Mouse (Mus musculus) mouse embryonic stem cell (cell line): ENCODE data around the gene Mknk2.

Experiments used
- in situ Hi-C, 2 experiments: fragments of 300-500 bp; cut with MboI; formaldehyde crosslinking; loops; 1 replicate in 1 of 2; 3 replicates in 1 of 2; pipeline ENCODE4 v1.14.3; 2019 to 2020; ENCODE audit warnings: low sequenced_read_pairs in 2 of 2, low pct_unique_long_range_greater_than_20kb in 1 of 2, mixed read lengths in 1 of 2; ENCODE audit not compliant: unreplicated experiment in 1 of 2

The Mknk2 gene

DNA sequence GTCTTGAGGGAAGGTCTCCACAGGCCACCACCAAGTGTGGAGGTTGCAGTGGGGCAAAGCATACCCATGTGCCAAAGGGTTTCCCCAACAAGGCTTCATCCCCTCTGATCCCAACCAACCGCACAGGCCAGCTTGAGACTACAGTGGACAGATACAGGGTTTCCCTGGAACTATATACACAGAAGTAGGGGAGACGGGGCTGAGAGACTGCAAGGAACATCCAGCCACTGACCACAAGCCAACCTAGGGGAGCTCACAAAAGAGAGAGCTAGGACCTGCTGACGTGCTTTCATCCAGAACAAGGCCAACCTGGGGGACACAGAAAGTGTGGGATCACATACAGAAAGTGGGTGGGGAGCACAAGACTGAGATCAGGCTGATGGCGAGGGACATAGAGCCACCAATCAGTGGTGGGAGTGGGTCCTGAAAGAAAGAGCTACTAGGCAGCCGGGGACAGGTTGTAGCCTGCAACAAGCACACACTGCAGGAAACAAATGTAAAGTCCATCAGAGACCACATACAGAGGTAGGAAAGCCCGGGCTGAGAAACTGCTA is 3.0 kb downstream of the Mknk2 start:
- in situ Hi-C loops = no loop called here

DNA sequence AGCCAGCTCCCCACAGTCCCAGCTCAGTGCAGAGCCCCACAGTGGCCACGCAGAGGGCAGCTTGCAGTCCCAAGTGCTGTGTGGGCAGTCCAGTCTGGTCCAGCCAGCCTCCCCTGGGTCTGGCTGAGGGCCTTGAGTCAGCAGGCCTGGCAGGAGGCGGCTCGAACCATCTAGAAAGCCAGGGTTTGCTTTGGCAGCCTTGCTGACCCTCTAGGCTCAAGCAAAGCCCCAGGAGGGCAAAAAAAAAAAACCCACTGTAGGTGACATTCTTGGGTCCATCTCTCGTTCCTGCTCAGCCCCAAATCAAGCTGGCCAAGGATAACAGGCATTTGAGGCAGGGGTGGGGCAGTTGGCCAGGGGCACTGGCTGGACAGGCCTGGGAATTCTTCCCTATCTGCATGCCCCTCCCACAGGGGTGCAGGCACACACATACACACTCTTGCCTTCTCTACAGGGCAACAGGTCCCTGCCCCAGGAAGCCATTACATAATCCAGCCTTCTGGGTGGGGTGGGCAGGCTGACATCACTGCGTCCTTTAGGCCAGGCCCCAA is 3.7 kb downstream of the Mknk2 start:
- in situ Hi-C loops = no loop called here

DNA sequence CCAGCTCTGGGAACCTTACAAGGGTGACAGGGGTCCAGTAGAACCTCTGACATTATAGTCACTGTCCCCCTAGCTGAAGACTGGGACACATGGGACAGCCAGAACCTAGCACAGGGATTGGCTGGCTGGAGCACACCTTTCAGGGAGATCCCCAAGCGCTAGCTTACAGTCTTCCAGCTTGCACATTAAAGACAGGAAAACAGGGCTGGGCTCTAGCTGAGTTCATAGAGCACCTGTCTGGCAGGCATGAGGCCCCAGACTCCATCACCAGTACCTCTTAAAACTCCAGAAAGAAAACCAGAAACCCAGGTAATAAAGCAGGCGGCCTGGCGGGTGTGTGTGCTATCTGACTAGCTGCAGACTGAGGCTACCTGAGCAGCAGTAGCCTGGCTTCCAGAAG is 4.2 kb downstream of the Mknk2 start:
- in situ Hi-C loops = no loop called here

DNA sequence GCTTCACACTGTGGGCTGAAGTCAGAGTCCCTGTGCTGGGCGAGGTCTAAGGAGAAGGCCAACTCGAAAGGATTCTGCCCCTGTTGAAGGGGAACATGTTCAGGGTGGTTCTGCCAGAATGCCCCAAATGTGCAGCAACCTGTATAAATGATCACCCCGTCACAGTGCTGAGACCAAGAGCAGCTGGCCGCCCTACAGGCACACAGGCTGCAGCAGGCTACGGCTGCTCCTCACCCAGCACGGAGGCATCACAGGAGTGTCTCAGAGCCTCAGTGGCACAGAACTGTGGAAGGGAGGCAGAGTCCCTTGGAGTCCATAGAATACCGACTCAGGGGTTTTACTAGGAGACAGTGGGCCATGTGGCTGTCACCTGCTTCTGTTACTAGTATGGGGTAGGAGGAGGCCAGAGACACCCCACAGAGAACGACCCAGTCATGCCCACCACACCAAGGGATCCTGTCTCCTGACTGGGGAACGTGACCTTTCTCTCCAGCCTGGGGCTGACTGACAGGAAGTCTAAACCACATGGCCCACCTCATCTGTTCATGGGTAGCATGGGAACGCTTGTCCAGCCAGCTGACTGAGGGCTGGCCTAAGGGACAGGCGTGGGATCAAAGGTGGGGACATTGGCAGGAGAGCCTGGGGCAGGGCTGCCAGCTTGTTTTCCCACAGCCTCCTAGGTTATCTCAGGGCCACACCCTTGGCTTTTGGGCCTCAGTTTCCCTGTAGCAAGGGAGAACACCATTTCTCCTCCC is 5.8 kb downstream of the Mknk2 start:
- in situ Hi-C loops = no loop called here

DNA sequence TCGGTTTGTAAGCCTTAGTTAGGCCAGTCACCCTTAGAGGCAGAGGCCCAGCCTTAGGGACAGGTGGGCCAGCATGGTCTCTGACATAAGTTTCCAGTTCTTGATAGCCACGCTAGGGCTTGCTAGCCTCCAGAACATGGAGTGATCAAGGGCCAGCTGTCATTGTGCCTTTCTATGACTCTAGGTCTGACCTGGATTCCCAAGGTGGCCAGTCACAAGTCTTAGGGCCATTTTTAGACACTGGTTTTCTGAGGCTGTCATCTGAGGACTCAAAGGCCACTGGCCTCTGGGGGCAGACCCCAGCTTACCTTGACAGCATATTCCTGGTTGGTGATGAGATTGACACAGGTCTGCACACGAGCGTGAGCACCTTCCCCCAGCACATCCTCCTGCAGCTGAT is 6.7 kb downstream of the Mknk2 start:
- in situ Hi-C loops = no loop called here

DNA sequence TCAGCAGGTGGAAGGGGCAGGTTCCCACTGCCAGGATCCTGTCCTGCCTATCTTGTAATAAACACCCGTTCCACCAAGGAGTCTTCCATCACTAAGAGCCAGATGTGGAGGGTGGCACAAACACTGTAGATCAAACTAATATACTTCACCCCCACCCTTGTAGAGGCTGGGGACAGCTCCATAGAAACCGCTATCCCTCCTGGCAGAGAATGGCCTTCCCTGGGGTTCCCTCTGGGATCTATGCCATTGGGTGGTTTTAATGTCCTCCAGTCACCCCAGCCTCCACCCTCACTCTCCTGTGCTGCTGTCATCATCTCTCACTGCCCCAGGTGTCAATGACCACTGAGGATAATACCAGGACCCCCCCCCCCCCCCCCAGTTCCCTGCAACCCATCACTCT is 7.4 kb downstream of the Mknk2 start:
- in situ Hi-C loops = no loop called here

DNA sequence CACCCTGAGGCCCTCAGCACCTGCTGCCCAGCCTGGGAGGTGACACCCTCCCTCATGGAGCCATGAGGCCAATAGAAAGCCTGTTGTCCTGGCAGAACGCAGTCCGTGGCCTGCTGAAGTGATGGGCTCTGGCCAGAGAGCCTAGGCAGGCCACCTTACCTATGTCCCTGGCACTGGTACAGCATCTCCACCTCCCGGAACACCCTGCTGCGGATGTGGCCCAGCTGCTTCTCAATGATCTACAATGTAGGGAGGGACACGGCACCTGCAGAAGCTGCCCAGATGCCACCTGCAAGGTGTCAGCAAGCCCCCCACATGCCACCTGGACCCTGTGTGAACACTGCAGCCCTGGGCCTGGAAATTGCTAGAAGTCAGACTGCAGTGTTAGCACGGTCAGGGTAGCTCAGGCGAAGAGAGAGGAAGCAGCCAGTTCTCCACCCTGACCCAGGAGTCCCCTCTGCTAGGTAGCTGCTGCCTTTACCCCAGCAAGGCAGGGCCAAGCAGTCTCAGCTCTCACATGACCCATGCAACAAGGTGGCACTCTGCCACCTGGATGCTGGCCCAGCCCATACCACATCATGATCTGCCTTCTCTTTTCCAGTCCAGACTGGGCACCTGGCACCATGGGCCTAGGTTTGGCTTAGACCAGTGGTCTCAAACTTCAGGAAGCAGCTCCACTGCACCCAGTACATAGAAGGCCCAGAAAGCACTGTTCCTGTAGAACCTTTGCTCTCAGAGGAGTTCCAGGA is 8.0 kb downstream of the Mknk2 start:
- in situ Hi-C loops = no loop called here

DNA sequence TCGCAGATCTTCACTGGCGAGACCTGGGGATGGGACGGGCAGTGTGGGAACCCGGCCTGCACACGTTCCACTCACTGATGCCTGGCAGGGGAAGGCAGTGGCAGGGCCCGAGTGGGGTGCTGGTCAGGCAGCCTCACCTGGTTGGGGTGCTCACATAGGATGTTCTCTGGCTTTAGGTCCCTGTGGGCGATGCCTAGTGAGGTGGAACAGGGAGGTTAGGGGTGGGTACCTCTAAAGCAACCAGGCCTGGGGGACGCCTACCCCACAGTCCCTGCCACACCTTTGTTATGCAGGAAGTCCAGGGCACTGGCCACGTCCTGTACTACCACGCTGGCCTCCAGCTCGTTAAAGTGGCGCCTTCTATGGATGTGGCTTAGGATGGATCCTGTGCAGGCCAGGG is 8.9 kb downstream of the Mknk2 start:
- in situ Hi-C loops = no loop called here

DNA sequence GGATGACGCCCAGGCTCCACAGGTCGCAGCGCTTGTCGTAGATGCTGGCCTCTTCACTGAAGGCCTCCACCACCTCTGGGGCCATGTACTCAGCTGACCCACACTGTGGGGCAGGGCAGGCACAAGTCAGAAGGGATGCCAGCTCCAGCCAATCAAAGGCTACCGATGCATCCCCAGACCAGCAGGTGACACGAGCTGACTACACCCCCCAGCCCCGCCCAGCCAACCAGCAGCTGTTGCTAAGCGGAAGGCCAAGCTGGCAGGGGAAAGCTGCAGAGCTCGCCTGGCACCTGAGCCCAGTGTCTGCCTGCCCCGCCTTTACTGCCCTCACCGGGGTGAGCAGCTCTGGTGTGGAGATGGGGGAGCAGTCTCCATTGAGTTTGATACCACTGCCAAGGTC is 9.3 kb downstream of the Mknk2 start:
- in situ Hi-C loops = no loop called here

DNA sequence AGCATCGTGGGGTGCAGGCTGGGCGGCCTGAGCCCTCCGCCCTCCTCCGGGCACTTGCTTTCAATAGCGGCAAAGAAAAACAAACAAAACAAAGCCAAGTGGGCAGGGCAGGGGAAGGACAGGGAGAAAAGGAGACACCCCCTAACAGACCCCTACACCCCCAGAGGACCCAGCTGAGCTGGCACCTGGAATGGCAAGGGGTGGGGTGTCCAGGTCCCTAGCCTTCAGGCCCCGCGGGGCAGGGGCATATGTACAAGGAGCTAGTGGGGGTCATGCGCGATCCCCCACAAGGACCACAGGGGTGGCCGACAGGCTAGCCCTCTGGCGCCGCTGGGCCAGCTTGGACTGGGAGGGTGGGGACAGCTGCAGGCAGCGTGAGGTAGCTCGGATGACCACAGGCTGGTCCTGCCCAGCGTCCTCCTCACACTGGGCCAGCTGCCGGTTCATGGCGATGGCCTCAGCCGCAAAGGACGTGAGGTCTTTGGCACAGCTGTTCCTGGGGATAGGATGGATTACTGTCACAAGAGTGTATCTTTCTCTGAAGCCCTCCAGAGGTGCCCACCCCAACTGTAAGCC is 11.0 kb downstream of the Mknk2 start:
- in situ Hi-C loops = no loop called here

DNA sequence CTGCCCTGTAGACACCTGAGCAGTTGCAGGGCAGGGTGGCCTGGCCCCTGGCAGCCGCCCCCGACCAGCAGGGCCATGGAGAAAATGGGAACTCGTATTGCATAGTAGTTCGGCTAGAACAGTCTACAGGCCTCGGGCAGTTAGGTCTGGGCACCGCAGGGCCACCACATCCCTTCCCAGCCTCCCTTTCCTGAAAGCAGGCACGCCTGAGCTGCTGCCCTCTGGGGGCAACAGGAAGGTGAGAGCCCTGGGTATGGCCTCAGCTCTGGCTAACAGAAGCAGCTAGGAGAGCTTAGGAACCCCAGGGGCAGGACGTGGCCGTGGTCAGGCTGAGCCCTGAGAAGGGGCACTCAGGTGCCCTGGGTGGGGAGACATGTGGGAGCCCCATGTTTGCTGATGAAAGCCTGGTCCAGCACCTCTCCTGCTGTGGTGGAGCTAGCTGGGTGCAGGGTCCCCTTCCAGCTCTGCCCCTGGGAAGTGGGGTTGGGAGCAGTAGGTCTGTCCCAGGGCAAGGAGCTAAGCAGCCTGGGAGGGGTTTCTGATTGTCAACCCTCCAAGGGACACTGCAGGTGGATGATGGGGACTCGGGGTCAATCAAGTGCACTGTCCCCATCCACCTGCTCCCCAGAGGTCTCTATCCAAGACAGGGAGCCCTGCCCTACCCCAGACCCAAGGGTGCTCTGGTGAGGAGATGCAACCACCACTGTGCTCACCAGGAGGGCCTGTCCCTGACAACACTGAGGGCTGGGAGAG is 11.8 kb downstream of the Mknk2 start:
- in situ Hi-C loops = no loop called here

DNA sequence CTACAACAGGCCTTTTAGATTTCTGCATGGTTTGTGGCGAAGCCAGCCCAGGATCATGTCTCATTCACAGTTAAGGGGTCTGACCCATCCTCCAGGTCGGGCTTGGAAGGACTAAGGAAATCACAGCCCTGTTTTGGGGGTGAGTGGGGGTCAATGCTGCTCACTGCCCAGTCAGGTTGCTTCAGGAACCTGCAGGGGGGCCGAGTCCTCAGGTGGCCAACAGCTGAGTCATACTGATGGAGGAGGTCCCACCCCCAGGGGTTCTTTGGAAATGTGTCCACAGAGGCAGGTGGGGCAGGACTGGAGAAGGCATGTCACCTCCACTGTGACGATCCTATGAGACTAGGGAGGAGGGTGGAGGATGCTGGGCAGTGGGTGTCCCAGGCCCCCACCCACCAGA is 12.5 kb downstream of the Mknk2 start:
- in situ Hi-C loops = no loop called here

DNA sequence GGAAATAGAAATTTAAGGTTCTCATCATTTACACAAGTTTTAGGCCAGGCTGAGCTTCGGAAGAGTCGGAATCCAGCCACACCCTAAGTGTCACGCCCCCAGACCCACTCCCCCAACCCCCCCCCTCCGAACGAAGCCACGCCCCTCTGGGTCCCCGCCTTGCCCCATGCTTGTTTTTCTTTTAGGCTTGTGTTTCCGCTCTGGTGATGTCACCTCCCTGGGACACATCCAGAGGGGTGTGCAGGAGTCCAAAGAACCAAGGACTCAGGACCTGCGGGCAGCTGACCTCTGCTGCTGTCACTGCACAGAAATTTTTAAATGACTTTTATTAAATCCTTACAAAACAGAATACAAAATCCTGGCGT is 12.9 kb downstream of the Mknk2 start:
- in situ Hi-C loops = no loop called here

DNA sequence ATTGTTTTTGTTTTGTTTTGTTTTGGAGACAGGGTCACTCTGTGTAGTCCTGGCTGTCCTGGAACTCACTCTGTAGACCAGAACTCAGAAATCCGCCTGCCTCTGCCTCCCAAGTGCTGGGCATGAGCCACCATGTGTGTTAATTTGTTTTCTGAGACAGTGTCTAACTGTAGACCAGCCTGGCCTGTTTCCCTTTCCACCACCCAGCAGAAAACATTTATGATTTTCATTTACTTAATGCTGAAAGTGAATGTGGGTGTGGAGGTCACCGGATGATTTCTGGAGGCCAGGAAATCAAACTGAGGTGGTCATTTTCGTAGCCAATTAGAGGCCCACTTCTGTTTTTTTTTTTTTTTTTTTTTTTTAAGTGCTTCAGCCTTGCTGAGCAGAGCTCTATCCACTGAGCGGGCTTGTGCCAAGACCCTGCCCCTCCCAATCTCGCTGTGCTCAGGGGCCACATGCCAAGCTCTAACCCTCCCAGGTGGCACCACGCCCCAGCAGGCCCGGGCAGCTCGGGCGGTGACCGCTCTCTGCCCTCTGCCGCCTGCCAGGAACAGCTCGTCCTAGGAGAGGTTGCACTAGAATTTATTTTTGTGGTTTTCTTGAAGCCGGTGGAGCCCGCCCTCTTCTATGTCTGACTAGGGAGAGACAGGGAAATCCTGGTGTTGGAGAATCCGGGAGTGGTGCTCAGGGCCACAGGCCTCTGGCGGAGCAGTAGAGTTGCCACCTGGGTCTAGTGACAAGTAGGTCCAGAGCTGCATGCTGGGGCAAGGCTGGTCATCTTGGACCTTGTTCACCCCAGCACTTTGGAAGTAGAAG is 13.5 kb downstream of the Mknk2 start:
- in situ Hi-C loops = no loop called here

DNA sequence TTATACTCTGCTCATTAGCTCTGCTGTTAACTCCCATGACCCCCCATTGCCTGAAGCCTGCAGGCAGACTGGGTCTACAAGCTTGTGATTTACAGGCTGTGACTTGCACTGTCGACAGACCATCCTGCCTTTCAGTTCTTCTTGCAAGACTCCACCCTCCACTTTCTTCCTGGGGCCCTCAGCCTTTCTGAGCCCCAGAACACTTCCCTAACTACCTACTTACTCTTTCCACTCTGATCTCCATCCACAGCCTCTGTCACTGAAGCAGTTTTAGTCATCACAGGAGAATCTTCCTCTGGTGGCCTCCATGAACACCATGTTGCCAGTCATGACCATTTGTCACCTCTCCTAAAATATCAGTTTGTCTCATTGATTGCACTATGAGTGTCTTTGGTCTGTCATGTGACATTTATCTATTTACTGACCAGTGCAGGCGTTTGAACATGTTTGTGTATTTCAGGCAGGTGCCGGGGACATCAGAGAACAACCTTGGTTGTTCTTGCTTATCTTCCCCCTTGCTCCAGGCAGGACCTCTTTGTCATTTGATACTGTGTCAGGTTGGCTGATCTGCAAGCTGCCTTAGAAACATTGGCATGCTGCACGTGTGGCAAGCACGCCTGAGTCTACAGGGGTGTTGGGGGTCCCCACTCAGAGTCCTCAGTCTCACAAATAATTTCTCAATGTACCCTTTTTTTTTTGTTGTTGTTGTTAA is 14.3 kb downstream of the Mknk2 start:
- in situ Hi-C loops = no loop called here

DNA sequence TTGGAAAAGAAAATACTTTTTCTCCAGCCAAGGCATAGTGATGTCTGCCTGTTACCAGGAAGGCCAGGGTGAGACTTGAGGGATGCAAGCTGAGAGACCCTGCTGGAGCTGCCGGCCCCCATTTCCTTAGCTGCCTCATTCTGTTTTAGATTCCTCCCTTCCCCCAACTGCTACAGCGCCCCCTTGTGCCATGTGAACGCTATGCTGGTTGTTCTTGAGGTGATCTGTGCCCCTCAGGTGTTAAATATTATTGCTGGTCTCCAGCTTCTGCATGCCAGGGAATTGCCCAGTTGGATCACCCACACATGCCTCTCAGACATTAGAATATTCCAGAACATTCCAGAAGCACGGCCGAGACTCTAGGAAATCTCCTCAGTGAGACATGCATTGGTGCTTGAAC is 16.8 kb downstream of the Mknk2 start:
- in situ Hi-C loops = no loop called here

DNA sequence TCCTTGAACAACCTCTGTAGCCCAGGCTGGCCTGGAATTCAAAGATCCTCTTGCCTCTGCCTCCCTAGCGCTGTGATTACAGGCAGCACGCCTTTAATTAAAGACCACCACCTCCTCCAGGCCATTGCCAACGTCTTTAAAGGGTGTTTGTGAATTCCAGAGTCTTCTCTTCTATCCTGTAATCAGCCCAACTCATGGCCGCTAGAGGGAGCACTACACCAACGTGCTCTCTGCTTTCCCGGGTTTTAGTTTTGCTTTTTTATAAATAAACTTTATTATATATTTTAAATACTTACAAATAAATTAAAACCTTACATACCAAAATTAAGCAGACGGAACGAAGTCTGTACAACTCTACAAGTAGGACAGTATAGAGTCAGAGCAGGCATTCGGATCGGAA is 18.7 kb downstream of the Mknk2 start:
- in situ Hi-C loops = no loop called here
